Mouse (Mus musculus): ENCODE measurements at regions not wholly inside any gene's neighbourhood (a gene's known extent, or its start where the extent isn't known, plus 50 kb on each side); places are given as distances from the start of the nearest gene placed in this dataset.
A peak's percentile ranks its signal among the peaks of the same experiment; 100 is the strongest.

DNA sequence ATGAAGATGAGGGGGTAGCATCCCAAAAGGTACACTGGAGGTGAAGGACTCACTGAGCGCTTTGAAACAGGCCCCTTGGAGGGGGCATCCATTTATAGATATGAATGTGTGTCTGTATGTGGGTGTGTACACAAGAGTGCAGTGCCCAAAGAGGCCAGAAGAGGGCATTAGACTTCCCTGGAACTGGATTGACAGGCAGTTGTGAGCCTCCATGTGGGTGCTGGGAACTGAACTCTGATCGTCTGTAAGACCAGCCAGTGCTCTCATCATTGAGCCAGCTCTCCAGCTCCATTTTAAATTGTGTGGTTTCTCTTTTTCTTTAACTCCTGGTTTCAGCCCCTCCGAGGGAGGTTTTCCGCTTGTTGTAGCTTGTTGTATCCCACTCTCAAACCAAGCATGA, 67.6 kb upstream of the 1700021F07Rik start:
- no peak for DNase-seq (ENCODE audit: low spot score in 2 of 2)

DNA sequence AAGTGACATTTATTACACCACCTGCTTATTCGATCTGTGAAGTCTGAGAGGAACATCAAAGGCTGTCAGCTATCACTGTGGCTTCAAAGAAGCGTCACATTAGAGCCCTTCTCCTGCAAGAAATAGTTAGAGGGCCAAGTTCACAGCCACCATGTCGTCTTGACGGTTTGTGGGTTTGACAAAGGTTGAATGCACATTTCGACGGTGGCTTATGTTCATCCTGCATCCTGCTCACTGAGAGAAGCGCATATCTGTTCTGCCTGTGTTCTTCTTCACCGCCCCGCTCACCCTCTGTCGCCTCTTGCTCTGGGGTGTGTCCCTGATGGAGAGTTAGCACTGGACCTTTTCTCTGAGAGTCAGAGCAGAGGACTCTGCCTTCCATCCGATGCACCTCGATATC, 67.2 kb upstream of the 1700021F07Rik start:
- DNase-seq (ENCODE audit: low spot score in 2 of 2): peak; percentile 76 to 86

DNA sequence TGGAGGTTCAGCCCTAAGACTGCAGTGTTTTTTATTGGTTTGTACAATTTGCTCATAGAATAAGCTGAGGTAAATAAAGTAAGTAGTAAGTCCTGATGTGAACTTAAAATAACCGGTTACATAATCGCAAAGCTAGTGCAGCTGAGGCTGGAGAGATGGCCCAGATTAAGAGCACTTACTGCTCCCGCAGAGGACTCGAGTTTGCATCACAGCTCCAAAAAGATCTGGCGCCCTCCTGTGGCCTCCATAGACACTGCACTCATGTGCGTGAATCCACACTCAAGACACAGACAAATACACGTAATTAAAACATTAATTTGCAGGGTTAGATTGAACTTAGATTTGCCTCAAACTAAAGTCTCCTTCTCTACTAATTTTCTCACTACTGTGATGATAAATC, 66.3 kb upstream of the 1700021F07Rik start:
- no peak for DNase-seq (ENCODE audit: low spot score in 2 of 2)

DNA sequence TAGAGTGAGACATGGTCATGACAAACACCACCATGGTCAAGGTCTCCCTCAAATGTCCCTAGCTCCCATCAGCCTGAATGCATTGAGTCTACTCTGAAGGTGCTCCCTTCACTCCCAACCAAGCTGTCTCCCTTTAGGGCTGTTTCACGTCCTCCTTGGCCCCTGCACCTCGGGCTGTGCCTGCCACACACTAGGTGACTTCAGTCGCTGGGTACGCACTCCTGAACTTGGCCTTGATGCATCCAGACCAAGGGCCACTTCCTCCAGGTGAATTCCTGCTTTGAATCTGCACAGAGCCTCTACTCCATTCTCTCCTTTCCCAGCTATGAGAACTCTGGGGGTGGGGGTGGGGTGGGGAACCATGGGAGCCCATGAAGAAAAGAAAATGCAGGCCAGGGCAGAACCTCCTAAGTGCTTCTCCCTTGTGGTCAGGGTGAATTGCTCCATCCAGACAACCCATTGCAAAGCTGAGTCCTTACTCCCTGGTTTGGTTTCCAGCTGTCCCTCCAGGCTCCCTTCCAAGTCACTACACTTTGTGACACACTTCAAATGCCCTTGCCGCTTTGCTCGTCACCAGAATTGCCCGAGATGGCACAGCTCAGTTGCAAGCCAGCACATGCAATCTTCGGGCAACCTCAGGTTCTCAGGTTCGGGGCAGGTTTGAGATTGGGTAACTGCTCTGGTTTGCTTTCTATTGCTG, 65.3 kb upstream of the 1700021F07Rik start:
- DNase-seq (ENCODE audit: low spot score in 2 of 2): no peak

DNA sequence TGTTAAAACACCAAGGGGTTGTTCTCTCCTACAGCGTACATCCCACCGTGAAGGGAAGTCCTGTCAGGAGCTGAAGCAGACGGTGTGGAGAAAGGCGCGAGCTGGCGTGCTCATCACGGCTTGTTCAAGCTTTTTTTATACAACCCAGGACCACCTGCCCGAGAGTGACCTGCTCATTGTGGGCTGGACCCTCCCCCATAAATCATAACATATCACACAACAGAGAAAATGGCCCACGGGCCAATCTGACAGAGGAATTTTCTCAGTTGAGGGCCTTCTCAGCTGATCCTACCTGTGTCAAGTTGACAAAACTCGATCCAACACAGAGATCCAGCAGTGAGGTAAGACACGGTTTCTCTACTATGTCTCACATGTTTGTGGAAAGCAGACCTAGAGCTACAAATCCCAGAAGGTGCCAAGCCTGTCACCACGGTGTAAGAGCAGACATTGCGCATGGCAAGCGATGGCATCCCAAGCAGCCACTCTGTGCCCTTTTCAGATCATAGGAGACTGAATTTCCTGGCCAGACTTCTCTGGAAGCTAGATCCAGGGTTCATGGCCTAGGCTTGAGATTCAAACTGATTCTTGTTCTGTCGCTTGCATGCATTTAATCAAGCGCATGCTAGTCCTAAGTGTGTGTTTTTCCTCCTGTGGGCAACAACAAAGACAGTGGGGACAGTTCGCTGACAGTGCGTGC, 64.6 kb upstream of the 1700021F07Rik start:
- no peak for DNase-seq (ENCODE audit: low spot score in 2 of 2)

DNA sequence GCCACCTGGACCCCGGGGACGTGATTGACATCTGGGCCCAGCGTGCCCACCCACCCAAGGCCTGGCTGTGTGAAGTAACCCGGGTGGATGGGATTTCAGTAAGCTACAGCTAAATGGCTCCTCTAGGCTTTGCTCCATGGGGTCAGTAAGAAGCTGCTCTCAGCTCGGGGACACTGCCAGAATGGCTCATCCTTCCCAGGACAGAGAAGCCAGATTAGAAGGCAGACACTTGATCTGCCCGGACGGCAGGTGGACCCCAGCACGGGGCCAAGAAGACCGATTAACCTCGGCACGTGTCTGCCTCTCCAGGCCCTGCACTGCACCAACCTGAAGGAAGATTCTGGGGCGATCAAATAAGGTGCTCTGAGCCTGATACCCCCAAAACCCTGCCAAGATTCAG, 63.5 kb upstream of the 1700021F07Rik start:
- DNase-seq (ENCODE audit: low spot score in 2 of 2): no peak

DNA sequence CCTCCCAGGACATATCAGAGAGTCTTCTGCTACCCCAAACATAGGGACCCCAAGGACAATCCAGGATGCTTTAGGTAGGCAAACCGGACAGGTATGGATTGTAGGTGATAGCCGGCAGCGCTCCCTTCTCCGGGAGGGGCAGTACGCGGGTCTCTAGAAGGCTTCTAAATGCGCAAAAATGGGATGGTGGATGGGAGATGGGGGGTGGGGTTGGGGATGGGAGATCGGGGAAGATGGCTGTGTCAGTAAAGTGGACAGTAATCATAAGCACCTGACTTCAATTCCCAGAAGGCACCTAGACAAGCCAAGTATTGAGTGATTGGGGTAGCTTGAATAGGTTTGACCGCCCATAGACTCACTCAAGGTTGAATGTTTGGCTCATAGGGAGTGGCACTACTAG, 59.1 kb upstream of the 1700021F07Rik start:
- no peak for DNase-seq (ENCODE audit: low spot score in 2 of 2)

DNA sequence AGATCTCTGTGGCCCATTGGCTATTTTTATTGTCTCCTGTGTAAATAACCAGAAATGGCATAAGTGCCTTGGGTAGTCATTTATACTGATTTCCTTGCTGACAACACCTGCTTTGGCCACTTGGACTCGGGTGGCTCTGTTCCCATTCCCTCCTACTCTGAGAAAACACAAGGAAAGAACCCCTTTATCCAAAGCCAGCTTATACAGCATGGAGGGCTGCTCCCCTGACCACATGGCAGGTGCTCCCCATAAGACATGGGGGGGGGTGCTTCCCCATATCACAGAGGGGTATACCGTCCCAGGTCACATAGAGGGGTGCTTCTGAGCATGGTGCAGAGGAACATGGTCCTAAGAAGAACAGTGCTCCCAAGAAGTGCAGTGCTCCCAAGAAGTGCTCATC, 57.8 kb upstream of the 1700021F07Rik start:
- DNase-seq (ENCODE audit: low spot score in 2 of 2): no peak

DNA sequence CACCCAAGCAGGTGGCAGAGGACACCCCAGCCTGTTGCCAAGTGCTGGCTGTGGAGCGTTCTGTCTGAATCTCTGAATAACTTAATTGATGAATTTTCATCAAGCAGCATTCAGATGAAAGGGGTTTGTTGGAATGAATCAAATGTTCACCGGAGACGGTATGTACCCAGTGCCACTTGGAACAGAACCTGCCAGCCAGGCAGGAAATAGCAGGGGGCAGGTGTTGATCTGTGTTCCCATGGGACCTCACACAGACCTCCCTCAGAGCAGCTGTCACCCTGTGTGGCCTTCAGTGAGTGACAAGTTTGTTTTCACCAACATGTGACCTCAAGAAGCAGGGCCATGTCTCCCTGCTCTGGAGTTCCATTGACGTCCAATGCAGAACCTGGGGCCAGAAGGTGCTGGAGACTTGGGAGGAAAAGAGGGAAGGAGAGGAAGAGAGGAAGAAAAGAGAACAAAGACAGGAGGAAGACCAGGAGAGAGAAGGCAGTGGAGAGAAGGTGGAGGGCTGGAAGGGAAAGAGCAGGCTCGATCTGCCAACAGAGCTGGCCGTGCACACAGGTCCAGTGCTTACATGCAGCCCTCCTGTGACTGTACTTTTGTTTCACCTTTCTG, 57.3 kb upstream of the 1700021F07Rik start:
- peak in 1 of 2 experiments; percentile 55 for DNase-seq (ENCODE audit: low spot score in 2 of 2)

DNA sequence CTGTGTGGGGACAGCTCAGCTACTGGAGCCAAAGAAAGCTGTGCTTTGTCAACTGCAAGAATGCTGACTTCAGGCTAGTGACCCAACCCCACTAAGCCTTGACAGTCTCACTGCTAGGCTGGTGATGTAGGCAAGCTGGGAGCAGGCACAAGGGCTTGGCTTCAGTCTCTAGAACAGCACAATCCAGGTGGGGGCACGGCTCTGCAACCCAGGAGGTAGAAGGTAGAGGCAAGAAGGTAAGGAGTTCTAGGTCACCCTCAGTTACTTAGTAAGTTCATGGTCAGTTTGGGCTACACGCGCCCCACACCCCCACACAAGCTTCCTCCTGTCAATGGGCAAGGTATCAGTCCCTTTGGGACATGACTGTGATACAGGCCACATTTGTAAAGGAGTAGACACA, 54.2 kb upstream of the 1700021F07Rik start:
- no peak for DNase-seq (ENCODE audit: low spot score in 2 of 2)

DNA sequence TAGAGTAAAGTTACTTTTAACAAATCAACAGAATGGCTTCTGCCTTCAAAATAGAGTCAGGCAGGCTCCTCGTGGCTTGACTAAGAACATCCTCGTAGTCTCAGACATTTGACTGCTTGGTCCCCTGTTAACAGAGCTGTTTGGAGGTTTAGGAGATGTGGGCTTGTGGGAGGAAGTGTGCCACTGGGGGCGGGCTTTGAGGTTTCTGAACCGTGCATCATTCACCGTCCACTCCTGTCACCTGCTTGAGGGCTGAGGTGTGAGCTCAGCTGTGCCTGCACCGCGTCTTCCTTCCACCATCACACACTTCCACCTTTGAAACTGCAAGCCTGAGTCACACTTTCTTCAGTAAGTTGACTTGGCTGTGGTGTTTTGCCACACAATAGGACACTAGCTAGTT, 52.6 kb upstream of the 1700021F07Rik start:
- DNase-seq (ENCODE audit: low spot score in 2 of 2): peak; percentile 92 to 93

All from natural killer cell, adult 2 months (primary cell).